Mouse (Mus musculus) intestine, embryonic 15.5 days (tissue): ENCODE data around the gene Olfr1057. TPM values are rescaled to one million over a fixed set of nuclear protein-coding genes. Genes with fewer than 3 reads are reported as not detected.
"Not testable (repeated sequence)": the region's sequence is repeated elsewhere in the genome, so short reads cannot be mapped to it uniquely, and the experiment has no call there.

Experiments
- ATAC-seq: fragments of 200-750 bp; cut with Nextera tagmentation; 2 replicates; pipeline ENCODE4 v1.8.0; 2017; ENCODE audit warnings: moderate TSS enrichment, moderate library complexity
- H3K27ac ChIP-seq: fragments of 300-500 bp; sonication (generic); 2 replicates; pipeline ENCODE4 v1.5.1; 2015; ENCODE audit warnings: mild to moderate bottlenecking, inconsistent platforms
- H3K27me3 ChIP-seq: fragments of 300-500 bp; sonication (generic); replicated peaks from 2 replicates; pipeline ENCODE4 v1.6.1; 2015; ENCODE audit warnings: inconsistent platforms
- H3K36me3 ChIP-seq: fragments of 300-500 bp; sonication (generic); 2 replicates; pipeline ENCODE4 v1.6.1; 2015; ENCODE audit warnings: inconsistent platforms
- H3K4me1 ChIP-seq: fragments of 300-500 bp; sonication (generic); replicated peaks from 2 replicates; pipeline ENCODE4 v1.6.1; 2015; ENCODE audit warnings: inconsistent platforms
- H3K4me2 ChIP-seq: fragments of 300-500 bp; sonication (generic); replicated peaks from 2 replicates; pipeline ENCODE4 v1.6.1; 2015; ENCODE audit warnings: mild to moderate bottlenecking, inconsistent platforms
- H3K4me3 ChIP-seq: fragments of 300-500 bp; sonication (generic); replicated peaks from 2 replicates; pipeline ENCODE4 v1.5.1; 2015; ENCODE audit warnings: inconsistent platforms
- H3K9ac ChIP-seq: fragments of 300-500 bp; sonication (generic); 2 replicates; pipeline ENCODE4 v1.6.1; 2015; ENCODE audit warnings: inconsistent platforms
- H3K9me3 ChIP-seq: fragments of 300-500 bp; sonication (generic); 2 replicates; pipeline ENCODE4 v1.6.1; 2016; ENCODE audit warnings: inconsistent platforms
- WGBS: fragments of 180-500 bp; shearing (Covaris S2); methylation state at CpG from one replicate; pipeline ENCODE4 v1.1.7; 2015; 5-methylcytosine and 5-hydroxymethylcytosine counted together
- polyA plus RNA-seq: library from polyadenylated mRNA; unstranded; fragments of >200 nt; fragmentation: Nextera tagmentation; extraction: Ambion mirVana; gene quantifications from 2 replicates; pipeline ENCODE4 v1.2.1, GENCODE M21; 2015

Gene Olfr1057
- not detected in 2 replicates for polyA plus RNA-seq

GRCm38 (mm10) chr2:86378293-86378692, at the start of gene Olfr1057:
TSS of gene Olfr1057 (minus strand) at chr2:86378393.
- H3K4me1 ChIP-seq, result no peaks in the 10 kb centered on the region
- H3K9me3 ChIP-seq, result no peaks in the 10 kb centered on the region
- no peak for ATAC-seq
- H3K4me3 ChIP-seq, result no peak within 1 kb of the TSS
- H3K9ac ChIP-seq, result no peak within 1 kb of the TSS
- H3K27ac ChIP-seq, result no peak within 1 kb of the TSS
- no peaks in the 10 kb centered on the region for H3K27me3 ChIP-seq
- no peaks in the 10 kb centered on the region for H3K36me3 ChIP-seq
- H3K4me2 ChIP-seq, result no peak within 1 kb of the TSS

- H3K4me3 ChIP-seq, ATAC-seq, H3K27me3 ChIP-seq, H3K4me1 ChIP-seq, H3K27ac ChIP-seq, H3K9me3 ChIP-seq, H3K36me3 ChIP-seq, H3K9ac ChIP-seq, H3K4me2 ChIP-seq: not testable (repeated sequence)
These were observed 48.5 kb upstream of the Olfr1057 start, which contains the start of gene Olfr1062 for GRCm38 (mm10) chr2:86426649-86427048. TSS of gene Olfr1062 (minus strand) at chr2:86426749.

DNA sequence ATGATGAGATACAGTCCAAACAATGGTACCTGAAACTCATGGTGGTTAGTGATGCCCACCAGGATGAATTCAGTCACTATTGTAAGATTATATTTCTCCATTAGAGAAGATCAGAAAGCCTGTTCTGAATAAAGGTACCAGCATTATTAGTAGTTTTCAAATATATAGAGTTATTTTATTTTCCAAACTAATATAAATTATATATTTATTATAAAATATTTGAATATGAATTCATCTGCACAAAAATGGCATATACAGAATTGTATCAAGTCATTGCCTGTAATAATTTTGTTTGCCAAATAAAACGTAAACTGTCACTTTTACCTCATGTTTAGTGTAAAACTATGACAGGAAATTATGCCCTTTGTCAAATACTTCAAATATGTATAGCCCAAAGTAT, 35.8 kb upstream of the Olfr1057 start, which contains the start of gene Olfr1061:
Gene Olfr1061 (minus strand): TSS at position 101 of the 400 bp plus-strand sequence.
- no peaks in the 10 kb centered on the region for H3K36me3 ChIP-seq
- H3K9me3 ChIP-seq, result no peaks in the 10 kb centered on the region
- 84% methylated on average over 1 of the region's 1 CpGs for WGBS
- H3K9ac ChIP-seq, result no peak within 1 kb of the TSS
- no peaks in the 10 kb centered on the region for H3K4me1 ChIP-seq
- no peak for ATAC-seq
- H3K4me2 ChIP-seq, result no peak within 1 kb of the TSS
- no peak within 1 kb of the TSS for H3K27ac ChIP-seq
- no peaks in the 10 kb centered on the region for H3K27me3 ChIP-seq
- no peak within 1 kb of the TSS for H3K4me3 ChIP-seq

- no peak overlapping the region for H3K4me2 ChIP-seq
- H3K9me3 ChIP-seq, result no peaks in the 10 kb centered on the region
- no peaks in the 10 kb centered on the region for H3K27me3 ChIP-seq
- no peak overlapping the region for H3K27ac ChIP-seq
- no peak overlapping the region for H3K9ac ChIP-seq
- no peaks in the 10 kb centered on the region for H3K36me3 ChIP-seq
- H3K4me1 ChIP-seq, result no peaks in the 10 kb centered on the region
- no peak for ATAC-seq
- WGBS, result 85% methylated on average over 2 of the region's 2 CpGs
- no peak overlapping the region for H3K4me3 ChIP-seq
These were observed 16.9 kb upstream of the Olfr1057 start for GRCm38 (mm10) chr2:86395114-86395513.

DNA sequence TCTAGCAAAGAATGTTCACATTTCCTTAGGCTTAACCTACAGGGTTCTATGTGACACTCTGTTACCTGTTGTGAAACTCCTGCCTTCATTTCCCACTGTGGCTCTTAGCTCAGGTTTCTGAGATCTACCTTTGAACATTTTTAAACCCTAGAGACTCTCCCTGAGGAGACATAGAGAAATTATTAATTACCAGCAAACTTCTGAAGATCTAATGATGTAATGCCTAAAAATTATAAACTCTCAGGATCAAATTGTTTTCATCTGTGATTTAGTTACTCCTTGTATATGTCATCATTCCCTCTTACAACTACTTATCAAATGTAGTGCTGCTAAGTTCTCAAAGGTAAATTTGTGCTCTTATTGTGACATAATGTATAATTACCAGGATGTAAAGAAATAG, 10.3 kb upstream of the Olfr1057 start, which contains the start of gene Olfr1058:
Gene Olfr1058 (minus strand): TSS at position 101 of the 400 bp plus-strand sequence.
- H3K9ac ChIP-seq, H3K4me2 ChIP-seq, H3K27me3 ChIP-seq, H3K4me3 ChIP-seq, H3K4me1 ChIP-seq, H3K9me3 ChIP-seq, ATAC-seq, H3K36me3 ChIP-seq, H3K27ac ChIP-seq: not testable (repeated sequence)

DNA sequence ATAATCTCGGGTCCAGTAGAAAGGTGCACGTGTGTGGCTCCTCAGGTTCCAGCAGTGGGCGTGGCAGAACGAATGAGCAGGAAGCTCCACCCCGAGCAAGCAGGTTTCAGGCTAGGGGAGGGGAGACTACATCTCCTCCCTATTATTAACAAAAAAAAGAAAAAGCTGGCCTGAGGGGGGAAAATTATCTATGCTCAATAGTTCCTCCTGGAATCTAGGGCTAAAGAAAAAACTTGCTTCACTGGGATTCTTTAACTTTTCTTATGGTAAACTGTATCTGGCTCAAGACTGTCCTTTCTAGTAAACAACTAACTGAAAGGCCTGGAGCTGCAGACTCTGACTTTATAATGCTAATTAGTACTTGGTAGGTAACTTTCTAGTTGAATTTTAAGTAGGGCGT, 11.9 kb downstream of the Olfr1057 start:
- WGBS, result no CpG with 5 or more reads among the region's 6 CpGs

GRCm38 (mm10) chr2:86362369-86362768, 15.8 kb downstream of the Olfr1057 start, which contains the start of gene Olfr1056:
TSS of gene Olfr1056 (minus strand) at chr2:86362469.
- Histone ChIP-seq H3K9ac (no peak within 1 kb of the TSS), H3K36me3 (no peaks in the 10 kb centered on the region), H3K4me1 (no peaks in the 10 kb centered on the region), H3K4me2 (no peak within 1 kb of the TSS), H3K4me3 (no peak within 1 kb of the TSS), H3K27ac (no peak within 1 kb of the TSS), H3K9me3 (no peaks in the 10 kb centered on the region), H3K27me3 (no peaks in the 10 kb centered on the region)
- no peak for ATAC-seq

More for the DNA sequence above, 11.9 kb downstream of the Olfr1057 start:
- H3K27ac ChIP-seq, ATAC-seq, H3K4me3 ChIP-seq, H3K36me3 ChIP-seq, H3K4me2 ChIP-seq, H3K4me1 ChIP-seq, H3K27me3 ChIP-seq, H3K9ac ChIP-seq, H3K9me3 ChIP-seq: not testable (repeated sequence)

- H3K4me2 ChIP-seq, H3K27ac ChIP-seq, H3K4me3 ChIP-seq, H3K9me3 ChIP-seq, H3K4me1 ChIP-seq, ATAC-seq, H3K36me3 ChIP-seq, H3K27me3 ChIP-seq, H3K9ac ChIP-seq: not testable (repeated sequence)
- WGBS, result 74% methylated on average over 1 of the region's 1 CpGs
These were observed 26.4 kb downstream of the Olfr1057 start for GRCm38 (mm10) chr2:86351751-86352150.

- Histone ChIP-seq H3K4me1 (no peaks in the 10 kb centered on the region), H3K4me2 (no peak within 1 kb of the TSS), H3K36me3 (no peaks in the 10 kb centered on the region), H3K4me3 (no peak within 1 kb of the TSS), H3K9ac (no peak within 1 kb of the TSS), H3K27ac (no peak within 1 kb of the TSS), H3K27me3 (no peaks in the 10 kb centered on the region), H3K9me3 (no peaks in the 10 kb centered on the region)
- 85% methylated on average over 5 of the region's 5 CpGs for WGBS
- ATAC-seq, result no peak
These were observed 28.0 kb downstream of the Olfr1057 start, which contains the start of gene Olfr1055 for GRCm38 (mm10) chr2:86350184-86350583. TSS of gene Olfr1055 (minus strand) at chr2:86350284.

DNA sequence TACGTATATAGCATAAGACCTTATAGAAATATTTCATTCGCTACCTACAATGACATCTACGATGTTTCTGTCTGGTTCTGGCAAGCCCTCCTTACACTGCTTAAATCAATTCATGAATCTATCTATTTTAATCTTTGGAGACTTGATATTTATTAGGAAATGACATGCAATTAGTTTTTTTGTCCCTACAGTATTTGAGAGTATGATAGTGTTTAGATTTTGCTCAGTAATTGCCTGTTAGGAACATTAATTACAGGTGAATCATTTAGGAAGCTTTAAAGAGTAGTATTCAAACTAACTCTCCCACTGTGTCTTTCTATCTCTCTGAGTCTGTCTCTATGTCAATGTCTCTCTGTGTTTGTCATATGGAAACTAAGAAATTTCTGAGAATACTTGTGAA, 42.9 kb downstream of the Olfr1057 start, which contains the start of gene Olfr1054:
Gene Olfr1054 (minus strand): TSS at position 101 of the 400 bp plus-strand sequence.
- no peak within 1 kb of the TSS for H3K27ac ChIP-seq
- WGBS, result 82% methylated on average over 3 of the region's 3 CpGs
- H3K27me3 ChIP-seq, result no peaks in the 10 kb centered on the region
- no peak for ATAC-seq
- H3K9me3 ChIP-seq, result no peaks in the 10 kb centered on the region
- H3K36me3 ChIP-seq, result no peaks in the 10 kb centered on the region
- no peaks in the 10 kb centered on the region for H3K4me1 ChIP-seq
- no peak within 1 kb of the TSS for H3K4me2 ChIP-seq
- no peak within 1 kb of the TSS for H3K4me3 ChIP-seq
- no peak within 1 kb of the TSS for H3K9ac ChIP-seq

Other genes with a start within 250 kb of the Olfr1057 start
- not detected in 2 replicates for gene Olfr1039, start 242.5 kb downstream of the Olfr1057 start, polyA plus RNA-seq
- not detected in 2 replicates for gene Olfr1040, start 231.7 kb downstream of the Olfr1057 start, polyA plus RNA-seq
- gene Olfr1042, start 216.6 kb downstream of the Olfr1057 start, polyA plus RNA-seq, result not detected in 2 replicates
- not detected in 2 replicates for gene Olfr1043, start 210.9 kb downstream of the Olfr1057 start, polyA plus RNA-seq
- gene Olfr1044, start 200.6 kb downstream of the Olfr1057 start, polyA plus RNA-seq, result not detected in 2 replicates
- not detected in 2 replicates for gene Olfr52, start 192.7 kb downstream of the Olfr1057 start, polyA plus RNA-seq
- not detected in 2 replicates for gene Olfr1045, start 175.4 kb downstream of the Olfr1057 start, polyA plus RNA-seq
- gene Olfr1046, start 159.1 kb downstream of the Olfr1057 start, polyA plus RNA-seq, result not detected in 2 replicates
- gene Olfr1047, start 147.0 kb downstream of the Olfr1057 start, polyA plus RNA-seq, result not detected in 2 replicates
- not detected in 2 replicates for gene Olfr1048, start 138.1 kb downstream of the Olfr1057 start, polyA plus RNA-seq
- not detected in 2 replicates for gene Olfr1049, start 120.1 kb downstream of the Olfr1057 start, polyA plus RNA-seq
- gene Olfr1051, start 99.3 kb downstream of the Olfr1057 start, polyA plus RNA-seq, result not detected in 2 replicates
- gene Olfr1052, start 85.9 kb downstream of the Olfr1057 start, polyA plus RNA-seq, result not detected in 2 replicates
- gene Olfr1053, start 63.1 kb downstream of the Olfr1057 start, polyA plus RNA-seq, result not detected in 2 replicates
- not detected in 2 replicates for gene Olfr1054, start 43.0 kb downstream of the Olfr1057 start, polyA plus RNA-seq
- not detected in 2 replicates for gene Olfr1055, start 28.1 kb downstream of the Olfr1057 start, polyA plus RNA-seq
- not detected in 2 replicates for gene Olfr1056, start 15.9 kb downstream of the Olfr1057 start, polyA plus RNA-seq
- gene Olfr1058, start 10.2 kb upstream of the Olfr1057 start, polyA plus RNA-seq, result not detected in 2 replicates
- gene Olfr1061, start 35.7 kb upstream of the Olfr1057 start, polyA plus RNA-seq, result not detected in 2 replicates
- not detected in 2 replicates for gene Olfr1062, start 48.4 kb upstream of the Olfr1057 start, polyA plus RNA-seq
- gene Olfr1065, start 72.2 kb upstream of the Olfr1057 start, polyA plus RNA-seq, result not detected in 2 replicates
- gene Olfr1066, start 77.9 kb upstream of the Olfr1057 start, polyA plus RNA-seq, result not detected in 2 replicates
- gene Olfr228, start 109.0 kb upstream of the Olfr1057 start, polyA plus RNA-seq, result not detected in 2 replicates
- gene Olfr1076, start 130.1 kb upstream of the Olfr1057 start, polyA plus RNA-seq, result not detected in 2 replicates
- gene Olfr1079, start 164.1 kb upstream of the Olfr1057 start, polyA plus RNA-seq, result not detected in 2 replicates
- gene Olfr1080, start 179.8 kb upstream of the Olfr1057 start, polyA plus RNA-seq, result not detected in 2 replicates
- gene Olfr1082, start 220.6 kb upstream of the Olfr1057 start, polyA plus RNA-seq, result not detected in 2 replicates